8 mouse cellular contexts compared by ENCODE assay signal in the genomic region with DNA sequence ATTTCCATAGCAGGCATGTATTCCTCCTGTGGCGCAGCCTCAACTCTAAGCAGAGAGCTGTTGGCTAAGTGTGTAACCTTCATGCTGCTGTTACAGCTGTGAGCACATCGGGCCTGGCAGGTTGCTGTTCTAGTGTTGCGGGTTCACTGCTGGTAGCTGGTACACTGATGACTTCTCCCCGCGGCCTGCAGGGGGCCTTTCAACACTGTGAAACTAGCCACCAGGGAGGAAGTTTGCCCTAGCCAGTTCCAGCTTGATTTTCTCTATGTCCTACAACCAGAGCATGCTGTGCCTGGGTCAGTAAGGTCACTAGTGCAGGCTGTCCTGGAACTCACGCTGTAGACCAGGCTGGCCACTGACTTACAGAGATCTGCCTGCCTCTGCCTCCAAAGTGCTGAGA. TPM values are rescaled to one million over a fixed set of nuclear protein-coding genes. Genes with fewer than 3 reads are reported as not detected.
DNase-seq lines count a peak whose midpoint lies in the region; ATAC-seq lines count a peak whose summit lies in the region.

No protein-coding gene starts in this region.

- no peak overlapping the region for H3K4me3 ChIP-seq in neural tube, embryonic 11.5 days (ENCODE audit: low read depth, low read length)

- H3K9ac ChIP-seq in neural tube, embryonic 11.5 days (ENCODE audit: low read length), result no peak overlapping the region

- no peak overlapping the region for H3K4me2 ChIP-seq in neural tube, embryonic 11.5 days (ENCODE audit: low read depth)

- no peaks in the 10 kb centered on the region for H3K9me3 ChIP-seq in neural tube, embryonic 11.5 days (ENCODE audit: control insufficient read depth, low read length)

- 64% methylated on average over 6 of the region's 6 CpGs for WGBS in neural tube, embryonic 11.5 days

- no peak overlapping the region for H3K27ac ChIP-seq in neural tube, embryonic 11.5 days (ENCODE audit: low read depth, low read length)

- H3K36me3 ChIP-seq in neural tube, embryonic 11.5 days (ENCODE audit: control insufficient read depth, insufficient read depth, low read length), result peaks cover 9% of the 10 kb centered on the region

- no peaks in the 10 kb centered on the region for H3K27me3 ChIP-seq in neural tube, embryonic 11.5 days (ENCODE audit: control insufficient read depth, insufficient read depth, low read length)

- no peak for ATAC-seq in cerebellum, adult (ENCODE audit: insufficient number of reproducible peaks, low FRiP score, low TSS enrichment)
- ATAC-seq in neural tube, embryonic 11.5 days (ENCODE audit: insufficient read depth, low FRiP score, low TSS enrichment), result no peak
- peak; percentile 54 for ATAC-seq in monocyte, adult 5-6 weeks (replicated peaks; ENCODE audit: insufficient number of reproducible peaks, low FRiP score, low TSS enrichment, poor library complexity, severe bottlenecking)

- no peaks in the 10 kb centered on the region for H3K4me1 ChIP-seq in neural tube, embryonic 11.5 days (ENCODE audit: control insufficient read depth, insufficient read depth, low read length)

- DNase-seq in cerebellum, adult 11 months, result peak; percentile 43
- peak; percentile 41 for DNase-seq in neural tube, embryonic 11.5 days (ENCODE audit: low spot score)
- no peak for DNase-seq in neural tube, embryonic 10.5 days (ENCODE audit: extremely low spot score, low spot score)
- peak; percentile 57 to 67 for DNase-seq in cerebellum, postnatal 14 days
- peak; percentile 54 to 64 for DNase-seq in kidney, postnatal 25 days
- no peak for DNase-seq in testis, postnatal 10 days (ENCODE audit: low spot score)

RNA-seq across cellular contexts. Expression of gene Akt2, which starts 14.4 kb away (rescaled TPM):
- 72.0 and 72.9 TPM in 2 replicates for polyA plus RNA-seq in neural tube, embryonic 11.5 days (2014; fragmentation: Nextera tagmentation; extraction: Ambion mirVana)
- 77.2 to 150 TPM (median 108 TPM) in 3 replicates for total RNA-seq in monocyte, adult 5-6 weeks (2017)

RNA-seq across cellular contexts. Expression of gene 2310022A10Rik, which starts 23.9 kb away (rescaled TPM):
- 28.4 and 28.9 TPM in 2 replicates for polyA plus RNA-seq in neural tube, embryonic 11.5 days (2014; fragmentation: Nextera tagmentation; extraction: Ambion mirVana)
- total RNA-seq in monocyte, adult 5-6 weeks (2017), result 3.6 to 29.0 TPM (median 10.5 TPM) in 3 replicates

RNA-seq across cellular contexts. Expression of gene Pld3, which starts 23.9 kb away (rescaled TPM):
- 72.0 and 73.9 TPM in 2 replicates for polyA plus RNA-seq in neural tube, embryonic 11.5 days (2014; fragmentation: Nextera tagmentation; extraction: Ambion mirVana)
- 13.7 to 42.8 TPM (median 31.8 TPM) in 3 replicates for total RNA-seq in monocyte, adult 5-6 weeks (2017)

RNA-seq across cellular contexts. Expression of gene Hipk4, which starts 53.8 kb away (rescaled TPM):
- 0.30 and 0.50 TPM in 2 replicates for polyA plus RNA-seq in neural tube, embryonic 11.5 days (2014; fragmentation: Nextera tagmentation; extraction: Ambion mirVana)
- not detected in 3 replicates for total RNA-seq in monocyte, adult 5-6 weeks (2017)

Comparison
In these comparisons a context has a peak if more than half of its experiments do, and no peak if none do; other contexts are left out.
1. DNase-seq: peak in cerebellum, adult 11 months (single experiment), neural tube, embryonic 11.5 days (single experiment), cerebellum, postnatal 14 days (2 of 2) and kidney, postnatal 25 days (2 of 2); none in neural tube, embryonic 10.5 days (single experiment) and testis, postnatal 10 days (single experiment).